Mouse (Mus musculus): ENCODE measurements around the gene Gm21996. TPM values are rescaled to one million over a fixed set of nuclear protein-coding genes. Genes with fewer than 3 reads are reported as not detected.
"Not testable (repeated sequence)": the region's sequence is repeated elsewhere in the genome, so short reads cannot be mapped to it uniquely, and the experiment has no call there.

Gm21996 gene
- polyA plus RNA-seq (2014; fragmentation: Nextera tagmentation; extraction: Ambion mirVana) = not detected in 2 replicates

GRCm38 (mm10) chrY:89745432-89745831 lies at the start of gene Gm21996:
Gene Gm21996, minus strand, starts transcription at chrY:89745532.
- not testable (repeated sequence) for ATAC-seq (replicated peaks; ENCODE audit: low FRiP score, low TSS enrichment, low read depth); H3K27me3 ChIP-seq (replicated peaks; ENCODE audit: control insufficient read depth, insufficient read depth, low read length); H3K4me2 ChIP-seq (ENCODE audit: low read length); H3K9ac ChIP-seq (ENCODE audit: low read length); DNase-seq (ENCODE audit: low spot score); H3K27ac ChIP-seq (ENCODE audit: low read depth); H3K4me1 ChIP-seq (replicated peaks; ENCODE audit: control insufficient read depth, insufficient read depth, low read length); H3K36me3 ChIP-seq (ENCODE audit: control insufficient read depth, insufficient read depth, low read length); H3K4me3 ChIP-seq (ENCODE audit: low read depth, low read length); H3K9me3 ChIP-seq (ENCODE audit: control insufficient read depth, low read length)
- WGBS = no CpG with 5 or more reads among the region's 7 CpGs
